Mouse (Mus musculus) cerebral cortex, adult 2 months (tissue): ENCODE data around the gene Prkag1.

Experiments
- WGBS: fragments of 180-500 bp; shearing (Covaris S2); methylation state at CpG from one replicate; pipeline ENCODE4 v1.1.7; 2018; 5-methylcytosine and 5-hydroxymethylcytosine counted together

Prkag1 gene

DNA sequence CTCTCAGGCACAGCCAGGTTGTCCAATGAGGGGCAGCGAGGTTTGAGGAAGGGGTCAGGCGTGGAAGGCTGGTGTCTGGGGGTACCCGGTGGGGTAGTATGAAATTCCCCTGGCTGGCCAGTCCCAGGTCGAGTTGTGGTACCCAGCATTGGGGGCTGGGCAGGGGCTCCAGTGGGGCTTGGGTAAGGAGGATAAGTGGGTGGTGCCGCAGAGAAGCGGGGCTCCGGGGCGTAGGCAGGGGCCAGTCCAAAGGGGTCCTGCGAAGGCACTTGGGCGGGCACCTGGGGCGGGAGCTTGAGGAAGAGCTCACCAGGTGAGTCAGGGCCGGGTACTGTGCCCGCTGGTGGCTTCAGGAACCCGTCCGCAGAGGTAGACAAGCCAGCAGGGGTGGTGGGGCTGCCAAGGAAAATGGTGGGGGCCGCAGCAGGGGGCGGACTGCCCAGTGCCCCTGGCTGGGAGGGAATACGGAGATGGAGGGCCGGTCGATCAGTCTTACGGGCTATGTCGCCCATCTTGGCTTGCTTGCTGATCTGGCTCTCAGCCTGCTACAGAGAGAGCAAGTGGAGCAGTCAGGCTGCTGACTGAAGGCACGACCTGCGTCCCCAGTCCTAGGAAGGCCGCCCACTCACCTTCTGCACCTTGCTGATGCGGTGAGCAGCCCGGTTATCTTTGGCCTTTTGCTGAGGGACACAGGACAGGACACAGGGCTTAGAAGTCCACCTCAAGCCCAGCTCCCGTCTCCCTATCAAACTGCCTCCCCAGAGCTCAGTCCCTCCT lies 22.0 kb upstream of the Prkag1 start:
- 84% methylated on average over 28 of the region's 28 CpGs for WGBS

GRCm38 (mm10) chr15:98852733-98853132 lies 21.4 kb upstream of the Prkag1 start:
- 90% methylated on average over 9 of the region's 9 CpGs for WGBS

DNA sequence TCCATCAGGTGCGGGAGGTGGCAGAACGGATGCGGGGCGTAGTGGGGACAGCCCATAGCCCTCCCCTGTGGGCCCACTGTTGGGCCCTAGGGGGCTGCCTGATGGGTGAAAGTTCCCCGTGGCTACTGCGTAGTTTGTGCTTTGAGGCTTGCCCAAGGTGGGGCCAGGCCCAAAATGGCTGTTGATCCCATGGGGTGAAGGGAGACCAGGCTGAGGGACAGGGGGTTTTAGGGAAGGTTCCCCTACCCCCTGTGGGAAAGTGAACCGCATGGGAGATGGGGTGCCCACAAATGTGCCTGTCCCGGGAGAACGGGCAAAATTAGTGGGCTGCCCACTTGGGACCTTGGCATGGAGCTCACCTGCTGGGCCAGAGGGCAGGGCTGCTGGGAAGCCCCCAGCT lies 20.8 kb upstream of the Prkag1 start:
- WGBS = 91% methylated on average over 9 of the region's 9 CpGs

GRCm38 (mm10) chr15:98851229-98851818 lies 20.0 kb upstream of the Prkag1 start:
- WGBS = 84% methylated on average over 21 of the region's 21 CpGs

GRCm38 (mm10) chr15:98850668-98851067 lies 19.3 kb upstream of the Prkag1 start:
- 80% methylated on average over 12 of the region's 14 CpGs for WGBS

GRCm38 (mm10) chr15:98849956-98850600 lies 18.8 kb upstream of the Prkag1 start:
- WGBS = 86% methylated on average over 16 of the region's 16 CpGs

DNA sequence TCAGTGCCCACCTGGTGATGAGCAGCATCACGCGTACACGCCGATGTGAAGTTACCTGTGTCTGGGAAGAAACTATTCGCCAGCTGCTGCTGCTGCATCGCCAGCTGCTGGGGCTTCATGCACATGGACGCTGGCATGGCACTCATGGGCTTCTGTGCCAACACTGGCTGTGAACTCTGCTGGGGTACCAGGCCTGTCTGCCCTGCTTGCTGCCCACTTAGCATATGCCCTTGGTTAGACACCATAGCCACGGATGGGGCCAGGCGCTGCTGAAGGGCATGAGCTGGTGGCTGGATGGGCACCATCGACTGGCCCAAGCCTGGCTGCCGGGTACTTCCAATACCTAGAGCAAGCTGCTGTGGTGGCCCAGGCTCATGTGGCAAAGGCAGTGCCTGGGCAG lies 17.8 kb upstream of the Prkag1 start:
- WGBS = 94% methylated on average over 11 of the region's 11 CpGs

- WGBS = 80% methylated on average over 8 of the region's 8 CpGs
Observed at GRCm38 (mm10) chr15:98846140-98846539, 14.8 kb upstream of the Prkag1 start.

- 92% methylated on average over 2 of the region's 2 CpGs for WGBS
Observed at GRCm38 (mm10) chr15:98845149-98845548, 13.8 kb upstream of the Prkag1 start.

GRCm38 (mm10) chr15:98843595-98844223 lies 12.4 kb upstream of the Prkag1 start:
- WGBS = 81% methylated on average over 11 of the region's 11 CpGs

DNA sequence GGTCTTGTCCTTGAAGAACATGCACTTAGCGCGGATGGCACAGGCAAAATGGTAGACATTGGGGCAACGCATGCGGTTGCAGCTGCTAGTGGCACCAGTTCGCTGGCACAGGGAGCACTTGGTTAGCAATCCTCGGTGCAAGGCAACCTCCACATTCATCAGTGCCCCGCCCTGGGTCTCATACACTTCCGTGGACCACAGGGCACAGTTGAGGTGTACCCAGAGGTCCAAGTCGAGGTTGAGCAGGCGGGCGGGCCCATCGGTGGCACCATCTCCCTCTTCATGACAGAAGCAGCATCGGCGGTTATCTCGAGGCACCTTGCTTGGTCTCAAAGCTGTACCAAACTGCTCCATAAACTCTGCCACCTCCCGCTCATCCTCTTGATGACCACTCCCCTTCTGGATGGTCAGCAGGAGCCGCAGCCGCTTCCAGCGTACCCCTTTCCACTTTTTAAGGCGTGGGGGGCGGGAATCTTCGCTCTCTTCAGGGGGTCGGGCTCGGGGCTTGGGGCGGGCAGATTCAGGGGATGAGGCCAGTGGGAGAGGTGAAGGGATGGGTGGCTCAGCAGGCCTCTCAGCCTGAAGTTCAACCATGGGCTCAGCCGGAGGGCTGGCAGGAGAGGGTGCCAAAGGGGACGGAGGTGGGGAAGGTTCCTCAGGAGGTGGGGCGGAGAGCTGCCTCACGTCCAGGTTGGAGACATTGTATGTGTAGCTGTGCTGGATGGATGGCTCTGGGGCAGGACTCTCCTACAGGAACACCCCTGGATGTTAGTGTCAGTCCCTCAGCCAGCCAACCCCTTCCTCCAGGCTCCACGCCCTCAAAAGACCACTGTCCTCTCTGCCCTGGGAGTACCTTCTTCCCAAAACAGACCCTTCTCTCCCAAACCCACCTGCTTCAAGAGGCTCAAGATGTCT lies 8.6 kb upstream of the Prkag1 start:
- 95% methylated on average over 30 of the region's 30 CpGs for WGBS

- 91% methylated on average over 14 of the region's 14 CpGs for WGBS
Observed at GRCm38 (mm10) chr15:98839161-98839560, 7.8 kb upstream of the Prkag1 start.

GRCm38 (mm10) chr15:98837743-98838103 lies 6.4 kb upstream of the Prkag1 start:
- WGBS = 75% methylated on average over 4 of the region's 4 CpGs

- WGBS = 92% methylated on average over 21 of the region's 21 CpGs
Observed at GRCm38 (mm10) chr15:98837006-98837742, 5.9 kb upstream of the Prkag1 start.

DNA sequence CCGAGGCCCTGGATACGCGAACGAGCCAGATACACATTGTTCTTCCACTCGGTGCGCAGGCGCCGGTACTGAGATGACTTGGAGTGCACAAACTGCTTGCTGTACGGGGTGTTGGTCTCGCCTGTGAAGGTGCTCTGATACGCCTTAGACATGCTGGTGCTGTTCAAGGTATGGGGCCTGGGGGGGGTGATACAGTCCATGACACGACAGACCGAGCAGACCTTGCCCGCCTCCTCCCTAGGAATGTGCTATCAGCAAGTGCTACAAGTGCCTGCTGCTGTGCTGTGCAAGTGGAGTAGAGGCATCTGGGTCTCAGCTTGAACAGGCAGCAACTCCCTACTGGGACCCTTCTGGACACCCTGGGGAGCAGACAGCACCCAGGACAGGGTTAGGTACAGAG lies 4.0 kb upstream of the Prkag1 start:
- 93% methylated on average over 14 of the region's 14 CpGs for WGBS

DNA sequence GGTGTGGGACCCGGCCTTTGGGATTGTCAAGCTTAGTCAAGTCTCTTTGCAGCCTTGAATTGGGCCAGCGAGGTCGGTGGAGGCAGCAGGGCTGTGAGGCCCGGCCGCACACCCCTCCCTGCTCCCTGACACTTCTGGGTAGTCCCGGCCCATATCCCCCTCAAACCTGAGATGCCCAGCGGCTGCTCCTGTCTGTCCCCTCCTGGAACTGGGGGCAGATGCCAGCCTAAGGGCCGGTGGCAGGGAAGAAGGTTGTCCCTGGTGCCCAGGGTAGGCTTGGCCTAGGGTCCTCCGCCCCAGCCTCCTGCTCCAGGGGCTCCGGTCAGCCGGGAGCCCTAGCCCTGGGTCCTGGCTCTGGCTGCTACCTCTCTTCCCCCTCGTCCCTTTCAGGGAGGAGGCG lies 2.7 kb upstream of the Prkag1 start:
- 82% methylated on average over 13 of the region's 13 CpGs for WGBS

DNA sequence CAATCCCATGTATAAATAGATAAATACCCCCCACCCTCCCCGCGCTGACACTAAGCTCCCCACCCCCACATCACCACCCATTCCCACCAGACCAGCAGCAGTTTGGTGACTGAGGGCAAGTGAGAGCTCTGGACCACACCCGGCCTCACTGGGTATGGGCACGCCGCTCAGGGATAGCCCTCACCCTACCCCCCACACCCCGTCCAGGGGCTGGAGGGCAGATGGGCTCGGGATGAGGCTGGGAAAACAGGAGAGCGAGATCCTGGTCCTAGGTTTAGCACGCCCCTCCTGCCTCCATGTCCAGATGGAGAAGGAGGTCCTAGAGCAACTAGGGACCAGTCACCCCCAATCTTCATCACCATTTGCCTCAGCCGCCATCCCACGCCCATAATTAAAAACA lies 2.0 kb upstream of the Prkag1 start:
- 87% methylated on average over 11 of the region's 11 CpGs for WGBS

DNA sequence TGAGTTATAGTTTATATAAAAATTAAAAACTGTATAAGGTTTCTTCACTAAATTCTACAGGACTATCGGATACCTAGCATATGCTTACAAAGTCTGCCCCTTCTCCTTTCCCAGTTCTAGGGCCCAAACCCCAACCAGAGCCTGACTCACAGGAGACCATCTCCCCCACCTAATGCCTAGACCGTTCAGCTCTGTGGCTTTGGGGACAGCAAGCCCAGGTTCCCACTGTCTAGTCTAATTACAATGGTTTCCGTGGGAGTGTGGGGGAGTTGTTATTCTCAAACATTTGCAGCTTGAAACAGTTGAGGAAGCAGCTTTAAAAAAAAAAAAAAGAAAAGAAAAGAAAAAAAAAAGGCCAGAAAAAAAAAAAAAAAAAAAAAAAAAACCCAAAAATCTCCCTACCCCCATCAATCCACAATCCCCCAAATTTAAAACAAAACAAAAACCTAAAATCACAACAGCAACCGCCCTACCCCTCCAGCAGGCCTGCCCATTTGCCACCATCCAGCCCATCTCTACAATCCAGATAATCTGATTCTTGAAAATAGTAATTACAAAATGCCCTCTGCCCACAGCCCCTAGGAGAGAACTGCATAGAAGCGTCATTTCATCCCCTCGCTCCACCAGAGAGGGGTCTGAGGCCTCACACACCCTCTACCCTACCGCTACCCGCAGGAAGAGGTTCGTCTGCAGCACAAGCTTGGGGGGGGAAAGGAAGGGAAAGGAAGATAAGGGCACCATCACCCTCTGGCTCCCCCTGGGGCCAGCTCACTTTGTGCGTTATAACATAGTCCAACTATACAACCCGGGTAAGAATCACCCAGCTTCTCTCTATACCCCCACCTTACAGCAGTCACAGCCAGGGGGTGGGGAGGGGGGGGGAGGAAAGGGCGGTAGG lies 1.1 kb upstream of the Prkag1 start:
- WGBS = 43% methylated on average over 12 of the region's 12 CpGs

DNA sequence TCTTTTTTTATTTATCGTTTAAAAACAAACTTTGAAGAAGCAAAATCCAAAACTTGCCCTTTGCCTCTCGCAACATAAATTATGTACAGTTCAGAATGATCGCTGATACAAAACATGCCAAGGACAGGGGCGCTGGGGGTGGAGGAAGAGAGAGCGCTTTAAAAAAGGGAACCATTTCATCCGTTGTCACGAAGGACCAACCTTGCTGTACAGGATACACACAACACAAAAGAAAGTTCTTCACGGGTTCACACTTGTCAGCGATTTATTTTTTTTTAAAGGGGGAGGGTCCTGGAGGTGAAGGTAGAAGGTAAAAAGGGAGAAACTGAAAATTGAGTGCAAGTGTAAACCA lies 339 bp upstream of the Prkag1 start:
- WGBS = 4% methylated on average over 9 of the region's 9 CpGs

GRCm38 (mm10) chr15:98827611-98828011 lies 3.7 kb downstream of the Prkag1 start:
- 89% methylated on average over 7 of the region's 7 CpGs for WGBS
